ENCODE assay signal across 21 mouse cellular contexts in the genomic region with DNA sequence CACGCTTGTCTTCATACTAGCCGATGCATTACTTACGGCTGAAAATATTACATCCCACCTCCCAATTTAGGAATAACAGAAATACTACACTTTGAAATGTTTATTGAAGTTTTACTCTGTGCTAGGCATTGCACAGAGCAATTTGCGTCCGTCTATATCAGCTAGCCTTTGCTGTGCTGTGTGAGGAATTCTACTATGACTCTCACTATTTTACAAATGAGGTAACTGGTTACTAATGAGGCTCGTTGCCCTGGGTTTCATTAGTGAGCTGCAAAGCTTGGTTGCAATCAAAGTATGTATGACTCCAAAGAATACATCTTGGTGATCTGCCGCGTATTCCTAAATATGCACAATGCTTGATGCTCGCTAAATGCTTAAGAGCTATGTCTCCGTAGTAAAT.
DNase-seq lines count a peak whose midpoint lies in the region; ATAC-seq and TF ChIP-seq lines count a peak whose summit lies in the region.
"Had no signal": no experiment of that assay in that cellular context is flagged by ENCODE, and none has a peak within 500 bp of the region (broad histone marks: within the 10 kb centered on the region; RNA-seq: fewer than 3 reads in every experiment).

No protein-coding gene starts in this region.

- 67% methylated on average over 10 of the region's 10 CpGs for WGBS in forebrain, embryonic 10.5 days
- 29% methylated on average over 10 of the region's 10 CpGs for WGBS in forebrain, postnatal 0 days
- 50% methylated on average over 10 of the region's 10 CpGs for WGBS in lung, embryonic 14.5 days
- 31% methylated on average over 10 of the region's 10 CpGs for WGBS in embryonic facial prominence, embryonic 15.5 days
- WGBS in forebrain, embryonic 16.5 days = 21% methylated on average over 10 of the region's 10 CpGs

- DNase-seq in forebrain, embryonic 10.5 days (ENCODE audit: extremely low spot score, low spot score) = peak; percentile 16
- DNase-seq in forebrain, postnatal 0 days = no peak
- DNase-seq in lung, embryonic 14.5 days = peak; percentile 14
- DNase-seq in lung, postnatal 4 days = no peak
- DNase-seq in gastrocnemius, postnatal 10 days = no peak
- no peak for DNase-seq in urinary bladder, postnatal 25 days (ENCODE audit: low spot score)
- DNase-seq: adrenal gland, postnatal 25 days; cerebellum, adult 9-11 months; liver; right cerebral cortex, adult 18-20 months; thymus, postnatal 25 days had no signal

- no peaks in the 10 kb centered on the region for H3K36me3 ChIP-seq in forebrain, embryonic 10.5 days (replicated peaks)
- H3K36me3 ChIP-seq in forebrain, postnatal 0 days (ENCODE audit: insufficient read depth) = no peaks in the 10 kb centered on the region
- no peaks in the 10 kb centered on the region for H3K36me3 ChIP-seq in lung, embryonic 14.5 days (ENCODE audit: insufficient read depth)
- no peaks in the 10 kb centered on the region for H3K36me3 ChIP-seq in embryonic facial prominence, embryonic 15.5 days
- no peaks in the 10 kb centered on the region for H3K36me3 ChIP-seq in forebrain, embryonic 16.5 days (ENCODE audit: control insufficient read depth, insufficient read depth)
- H3K36me3 ChIP-seq: embryonic facial prominence, embryonic 12.5 days; limb, embryonic 10.5 days; liver, embryonic 15.5 days; neural tube, embryonic 13.5 days; stomach, embryonic 15.5 days had no signal

- TF ChIP-seq CTCF in forebrain, postnatal 0 days (IDR thresholded peaks at IDR 0.05; ENCODE audit: low read depth) = no peak
- TF ChIP-seq CTCF in lung, embryonic 14.5 days (IDR thresholded peaks at IDR 0.05; ENCODE audit: low read depth) = no peak

- no peak overlapping the region; the same call in 1 of the 2 replicates for H3K4me2 ChIP-seq in forebrain, postnatal 0 days (ENCODE audit: low read depth)
- no peak overlapping the region for H3K4me2 ChIP-seq in lung, embryonic 14.5 days
- H3K4me2 ChIP-seq in embryonic facial prominence, embryonic 15.5 days (replicated peaks) = peak overlapping the region; percentile 15; the same call in 1 of the 2 replicates
- H3K4me2 ChIP-seq in forebrain, embryonic 16.5 days (ENCODE audit: low read length) = peak overlapping the region; percentile 31
- H3K4me2 ChIP-seq: embryonic facial prominence, embryonic 12.5 days; liver, embryonic 15.5 days; neural tube, embryonic 13.5 days; stomach, embryonic 15.5 days had no signal

- no peak overlapping the region for H3K4me3 ChIP-seq in forebrain, embryonic 10.5 days
- no peak overlapping the region for H3K4me3 ChIP-seq in forebrain, postnatal 0 days (ENCODE audit: low read depth, low read length)
- H3K4me3 ChIP-seq in lung, embryonic 14.5 days (ENCODE audit: low read depth, low read length) = no peak overlapping the region
- H3K4me3 ChIP-seq in embryonic facial prominence, embryonic 15.5 days (replicated peaks) = no peak overlapping the region
- H3K4me3 ChIP-seq in forebrain, embryonic 16.5 days (replicated peaks; ENCODE audit: low read length) = no peak overlapping the region
- H3K4me3 ChIP-seq: embryonic facial prominence, embryonic 12.5 days; limb, embryonic 10.5 days; liver, embryonic 15.5 days; neural tube, embryonic 13.5 days; stomach, embryonic 15.5 days had no signal

- no peaks in the 10 kb centered on the region for H3K27me3 ChIP-seq in forebrain, embryonic 10.5 days (ENCODE audit: poor library complexity, severe bottlenecking)
- H3K27me3 ChIP-seq in forebrain, postnatal 0 days (ENCODE audit: insufficient read depth, low read length) = no peaks in the 10 kb centered on the region
- H3K27me3 ChIP-seq in lung, embryonic 14.5 days (ENCODE audit: insufficient read depth, low read length) = no peaks in the 10 kb centered on the region
- H3K27me3 ChIP-seq in embryonic facial prominence, embryonic 15.5 days = no peaks in the 10 kb centered on the region
- no peaks in the 10 kb centered on the region for H3K27me3 ChIP-seq in forebrain, embryonic 16.5 days (replicated peaks; ENCODE audit: control insufficient read depth, insufficient read depth, low read length)
- H3K27me3 ChIP-seq: embryonic facial prominence, embryonic 12.5 days; liver, embryonic 15.5 days; neural tube, embryonic 13.5 days; stomach, embryonic 15.5 days had no signal

- H3K4me1 ChIP-seq in forebrain, embryonic 10.5 days = peaks cover 24% of the 10 kb centered on the region
- no peaks in the 10 kb centered on the region for H3K4me1 ChIP-seq in forebrain, postnatal 0 days (ENCODE audit: insufficient read depth)
- H3K4me1 ChIP-seq in lung, embryonic 14.5 days (ENCODE audit: insufficient read depth) = no peaks in the 10 kb centered on the region
- peaks cover 12% of the 10 kb centered on the region; the same call in 1 of the 2 replicates for H3K4me1 ChIP-seq in embryonic facial prominence, embryonic 15.5 days
- peaks cover 8% of the 10 kb centered on the region for H3K4me1 ChIP-seq in forebrain, embryonic 16.5 days (replicated peaks; ENCODE audit: control insufficient read depth, insufficient read depth, low read length)
- H3K4me1 ChIP-seq: liver, embryonic 15.5 days; neural tube, embryonic 13.5 days; stomach, embryonic 15.5 days had no signal

- H3K9ac ChIP-seq in forebrain, postnatal 0 days = no peak overlapping the region
- no peak overlapping the region for H3K9ac ChIP-seq in lung, embryonic 14.5 days
- H3K9ac ChIP-seq in embryonic facial prominence, embryonic 15.5 days = no peak overlapping the region
- H3K9ac ChIP-seq in forebrain, embryonic 16.5 days (replicated peaks; ENCODE audit: low read depth, low read length) = no peak overlapping the region
- H3K9ac ChIP-seq: embryonic facial prominence, embryonic 12.5 days; liver, embryonic 15.5 days; neural tube, embryonic 13.5 days; stomach, embryonic 15.5 days had no signal

- no peak for ATAC-seq in forebrain, postnatal 0 days
- no peak for ATAC-seq in lung, embryonic 14.5 days (ENCODE audit: insufficient read depth)
- ATAC-seq in embryonic facial prominence, embryonic 15.5 days (ENCODE audit: insufficient number of reproducible peaks, low FRiP score, low TSS enrichment, low read depth) = no peak
- 0 out of 2 replicates have a peak, but pooled peaks have one; percentile 50 for ATAC-seq in forebrain, embryonic 16.5 days
- ATAC-seq: CD4-positive, CD25-positive, alpha-beta regulatory T cell, adult 4 months; inflammation-experienced regulatory T-cells, adult 6 months had no signal

- peak overlapping the region; percentile 79 for H3K27ac ChIP-seq in forebrain, embryonic 10.5 days
- H3K27ac ChIP-seq in forebrain, postnatal 0 days (ENCODE audit: low read depth, low read length) = no peak overlapping the region
- H3K27ac ChIP-seq in lung, embryonic 14.5 days (ENCODE audit: low read depth) = no peak overlapping the region
- H3K27ac ChIP-seq in embryonic facial prominence, embryonic 15.5 days (replicated peaks) = no peak overlapping the region; the same call in 1 of the 2 replicates
- no peak overlapping the region for H3K27ac ChIP-seq in forebrain, embryonic 16.5 days (ENCODE audit: low read length)
- H3K27ac ChIP-seq: embryonic facial prominence, embryonic 12.5 days; liver, embryonic 15.5 days; macrophage; neural tube, embryonic 13.5 days; stomach, embryonic 15.5 days had no signal

- no peaks in the 10 kb centered on the region for H3K9me3 ChIP-seq in forebrain, embryonic 10.5 days
- H3K9me3 ChIP-seq in forebrain, postnatal 0 days (ENCODE audit: low read length) = no peaks in the 10 kb centered on the region
- no peaks in the 10 kb centered on the region for H3K9me3 ChIP-seq in lung, embryonic 14.5 days (ENCODE audit: low read depth, low read length)
- H3K9me3 ChIP-seq in embryonic facial prominence, embryonic 15.5 days (replicated peaks) = no peaks in the 10 kb centered on the region
- no peaks in the 10 kb centered on the region for H3K9me3 ChIP-seq in forebrain, embryonic 16.5 days (ENCODE audit: control insufficient read depth, low read length)
- H3K9me3 ChIP-seq: embryonic facial prominence, embryonic 12.5 days; limb, embryonic 10.5 days; liver, embryonic 15.5 days; neural tube, embryonic 13.5 days; stomach, embryonic 15.5 days had no signal

Comparison
In these comparisons a context has a peak if more than half of its experiments do, and no peak if none do; other contexts are left out.
1. DNase-seq: peak in forebrain, embryonic 10.5 days (single experiment) and lung, embryonic 14.5 days (single experiment); none in forebrain, postnatal 0 days (single experiment), lung, postnatal 4 days (0 of 2), gastrocnemius, postnatal 10 days (single experiment) and urinary bladder, postnatal 25 days (single experiment).
2. H3K4me2 ChIP-seq: peak in embryonic facial prominence, embryonic 15.5 days (single experiment) and forebrain, embryonic 16.5 days (single experiment); none in forebrain, postnatal 0 days (single experiment) and lung, embryonic 14.5 days (single experiment).